Mouse (Mus musculus) olfactory bulb, adult 2 months (tissue): Measurements from ENCODE around the gene Ttk. TPM values are rescaled to one million over a fixed set of nuclear protein-coding genes. Genes with fewer than 3 reads are reported as not detected.

Experiments used
- H3K27ac ChIP-seq: fragments of 200-500 bp; 2 replicates; pipeline ENCODE4 v1.5.1; 2012; ENCODE audit warnings: low read depth, low read length; ENCODE audit not compliant: insufficient read depth
- H3K4me1 ChIP-seq: fragments of 200-500 bp; 2 replicates; pipeline ENCODE4 v1.6.1; 2012; ENCODE audit warnings: low read length; ENCODE audit not compliant: control insufficient read depth, insufficient read depth
- H3K4me3 ChIP-seq: fragments of 200-500 bp; 2 replicates; pipeline ENCODE4 v1.5.1; 2012; ENCODE audit warnings: mild to moderate bottlenecking, low read depth, low read length, moderate library complexity; ENCODE audit not compliant: insufficient read depth
- CTCF ChIP-seq: fragments of 200-500 bp; IDR thresholded peaks from 2 replicates; pipeline ENCODE4 v1.5.1; 2012; ENCODE audit warnings: low read depth, mild to moderate bottlenecking, low read length, moderate library complexity; ENCODE audit not compliant: insufficient read depth
- POLR2A ChIP-seq: fragments of 200-500 bp; IDR thresholded peaks from 2 replicates; pipeline ENCODE4 v1.6.1; 2012; ENCODE audit warnings: mild to moderate bottlenecking, low read depth, low read length, moderate library complexity; ENCODE audit not compliant: insufficient read depth
- WGBS: fragments of 180-500 bp; shearing (Covaris S2); methylation state at CpG from one replicate; pipeline ENCODE4 v1.1.7; 2018; 5-methylcytosine and 5-hydroxymethylcytosine counted together
- polyA plus RNA-seq: library from polyadenylated mRNA; stranded (reverse); fragments of >200 nt; gene quantifications from 2 replicates; pipeline ENCODE4 v1.2.4, GENCODE M21; 2012; ENCODE audit warnings: low replicate concordance; ENCODE audit not compliant: missing spikeins, insufficient read depth, insufficient read length

Gene Ttk
- polyA plus RNA-seq, 1 experiment: not detected

GRCm38 (mm10) chr9:83882191-83882590, 47.7 kb downstream of the Ttk start:
- H3K4me1 ChIP-seq: no peaks in the 10 kb centered on the region
- WGBS: 71% methylated on average over 6 of the region's 6 CpGs
- no peak overlapping the region for H3K4me3 ChIP-seq
- no peak for TF ChIP-seq POLR2A
- TF ChIP-seq CTCF: no peak
- H3K27ac ChIP-seq: no peak overlapping the region

GRCm38 (mm10) chr9:83886149-83886548, 51.7 kb downstream of the Ttk start:
- H3K4me3 ChIP-seq: no peak overlapping the region
- TF ChIP-seq POLR2A: no peak
- no peak for TF ChIP-seq CTCF
- no peak overlapping the region for H3K27ac ChIP-seq
- no peaks in the 10 kb centered on the region for H3K4me1 ChIP-seq

GRCm38 (mm10) chr9:83888214-83888613, 53.7 kb downstream of the Ttk start:
- TF ChIP-seq POLR2A: no peak
- TF ChIP-seq CTCF: no peak
- Histone ChIP-seq H3K4me1 (no peaks in the 10 kb centered on the region), H3K4me3 (no peak overlapping the region), H3K27ac (no peak overlapping the region)
- WGBS: 78% methylated on average over 5 of the region's 5 CpGs

GRCm38 (mm10) chr9:83893073-83893472, 58.6 kb downstream of the Ttk start:
- no peaks in the 10 kb centered on the region for H3K4me1 ChIP-seq
- WGBS: 81% methylated on average over 8 of the region's 8 CpGs

GRCm38 (mm10) chr9:83893767-83894330, 59.4 kb downstream of the Ttk start:
- 83% methylated on average over 4 of the region's 4 CpGs for WGBS
- TF ChIP-seq POLR2A (no peak), CTCF (no peak)
- Histone ChIP-seq H3K4me3 (no peak overlapping the region), H3K27ac (no peak overlapping the region), H3K4me1 (no peaks in the 10 kb centered on the region)

More at GRCm38 (mm10) chr9:83893073-83893472, 58.6 kb downstream of the Ttk start:
- no peak for TF ChIP-seq CTCF
- TF ChIP-seq POLR2A: no peak
- no peak overlapping the region for H3K4me3 ChIP-seq
- H3K27ac ChIP-seq: no peak overlapping the region

GRCm38 (mm10) chr9:83902086-83902485, 67.6 kb downstream of the Ttk start:
- H3K4me3 ChIP-seq: no peak overlapping the region
- WGBS: 87% methylated on average over 2 of the region's 2 CpGs
- H3K27ac ChIP-seq: no peak overlapping the region
- TF ChIP-seq CTCF (no peak), POLR2A (no peak)
- no peaks in the 10 kb centered on the region for H3K4me1 ChIP-seq

GRCm38 (mm10) chr9:83905820-83906219, 71.3 kb downstream of the Ttk start:
- Histone ChIP-seq H3K4me3 (no peak overlapping the region), H3K4me1 (no peaks in the 10 kb centered on the region), H3K27ac (no peak overlapping the region)
- 67% methylated on average over 4 of the region's 4 CpGs for WGBS
- TF ChIP-seq CTCF (no peak), POLR2A (no peak)

GRCm38 (mm10) chr9:83907017-83907416, 72.5 kb downstream of the Ttk start:
- no peak overlapping the region for H3K27ac ChIP-seq
- TF ChIP-seq CTCF (no peak), POLR2A (no peak)
- no peak overlapping the region for H3K4me3 ChIP-seq
- WGBS: 81% methylated on average over 3 of the region's 3 CpGs
- H3K4me1 ChIP-seq: no peaks in the 10 kb centered on the region

- Histone ChIP-seq H3K4me3 (no peak overlapping the region), H3K27ac (no peak overlapping the region), H3K4me1 (no peaks in the 10 kb centered on the region)
- WGBS: 63% methylated on average over 2 of the region's 2 CpGs
- no peak for TF ChIP-seq CTCF
- no peak for TF ChIP-seq POLR2A
Observed at GRCm38 (mm10) chr9:83909836-83910235, 75.3 kb downstream of the Ttk start.

- WGBS: 86% methylated on average over 2 of the region's 2 CpGs
- Histone ChIP-seq H3K4me1 (no peaks in the 10 kb centered on the region), H3K27ac (no peak overlapping the region), H3K4me3 (no peak overlapping the region)
- TF ChIP-seq POLR2A: no peak
- TF ChIP-seq CTCF: no peak
Observed at GRCm38 (mm10) chr9:83910926-83911325, 76.4 kb downstream of the Ttk start.

Other genes starting within 250 kb of the Ttk start
- gene Elovl4, start 28.4 kb upstream of the Ttk start, polyA plus RNA-seq: not detected in 2 replicates
- gene Bckdhb, start 90.5 kb downstream of the Ttk start, polyA plus RNA-seq: not detected in 2 replicates